Mouse (Mus musculus): ENCODE data around the gene Bcan. TPM values are rescaled to one million over a fixed set of nuclear protein-coding genes. Genes with fewer than 3 reads are reported as not detected.

Gene Bcan
- polyA plus RNA-seq, 1 experiment, result 0.23 TPM

- Histone ChIP-seq H3K4me1 (ENCODE audit: control insufficient read depth, insufficient read depth, low read length) (peaks cover 11% of the 10 kb centered on the region), H3K4me3 (ENCODE audit: control insufficient read depth, low read depth, low read length) (peak overlapping the region; percentile 74), H3K27ac (ENCODE audit: control insufficient read depth, insufficient read depth, low read depth, low read length) (no peak overlapping the region), H3K27me3 (ENCODE audit: control insufficient read depth, insufficient read depth, low read length) (no peaks in the 10 kb centered on the region), H3K36me3 (ENCODE audit: control insufficient read depth, insufficient read depth, low read length) (no peaks in the 10 kb centered on the region)
- TF ChIP-seq CTCF (IDR thresholded peaks at IDR 0.05; ENCODE audit: control insufficient read depth, insufficient read depth, insufficient replicate concordance, low read depth, low read length), result no peak
These were observed 28.4 kb downstream of the Bcan start for GRCm38 (mm10) chr3:87971489-87972202.

DNA sequence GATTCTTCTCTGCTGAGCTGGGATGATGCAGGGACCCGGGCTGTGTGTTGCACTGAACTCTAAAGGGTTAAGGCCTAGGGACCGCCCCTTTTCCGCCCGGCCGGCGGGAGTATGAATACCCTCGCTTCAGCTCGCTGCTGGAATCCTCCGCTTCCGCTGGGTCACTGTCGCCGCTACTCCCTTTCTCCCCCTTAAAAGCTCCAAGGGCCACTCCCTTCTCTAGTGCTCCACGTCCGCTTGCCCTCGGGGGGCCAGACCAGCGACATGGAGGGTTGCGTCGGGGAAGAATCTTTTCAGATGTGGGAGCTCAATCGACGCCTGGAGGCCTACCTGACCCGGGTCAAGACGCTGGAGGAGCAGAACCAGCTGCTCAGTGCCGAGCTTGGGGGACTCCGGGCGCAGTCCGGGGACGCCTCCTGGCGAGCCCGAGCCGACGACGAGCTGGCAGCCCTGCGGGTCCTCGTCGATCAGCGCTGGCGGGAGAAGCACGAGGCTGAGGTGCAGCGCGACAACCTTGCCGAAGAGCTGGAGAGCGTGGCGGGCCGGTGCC lies 29.0 kb downstream of the Bcan start, which contains the start of gene Nes:
Gene Nes (plus strand): TSS at position 140 of the 550 bp plus-strand sequence.
- Histone ChIP-seq H3K27me3 (ENCODE audit: control insufficient read depth, insufficient read depth, low read length) (no peaks in the 10 kb centered on the region), H3K4me3 (ENCODE audit: control insufficient read depth, low read depth, low read length) (peak within 1 kb of the TSS; percentile 74), H3K36me3 (ENCODE audit: control insufficient read depth, insufficient read depth, low read length) (no peaks in the 10 kb centered on the region), H3K4me1 (ENCODE audit: control insufficient read depth, insufficient read depth, low read length) (peaks cover 11% of the 10 kb centered on the region), H3K27ac (ENCODE audit: control insufficient read depth, insufficient read depth, low read depth, low read length) (no peak within 1 kb of the TSS)
- TF ChIP-seq CTCF (IDR thresholded peaks at IDR 0.05; ENCODE audit: control insufficient read depth, insufficient read depth, insufficient replicate concordance, low read depth, low read length), result no peak

GRCm38 (mm10) chr3:87970184-87970938 lies 29.7 kb downstream of the Bcan start:
- no peaks in the 10 kb centered on the region for H3K36me3 ChIP-seq (ENCODE audit: control insufficient read depth, insufficient read depth, low read length)
- H3K27me3 ChIP-seq (ENCODE audit: control insufficient read depth, insufficient read depth, low read length), result no peaks in the 10 kb centered on the region
- H3K4me1 ChIP-seq (ENCODE audit: control insufficient read depth, insufficient read depth, low read length), result peaks cover 11% of the 10 kb centered on the region
- TF ChIP-seq CTCF (IDR thresholded peaks at IDR 0.05; ENCODE audit: control insufficient read depth, insufficient read depth, insufficient replicate concordance, low read depth, low read length) (no peak), POLR2A (IDR thresholded peaks at IDR 0.05; ENCODE audit: control insufficient read depth, low read depth, low read length) (no peak)
- H3K4me3 ChIP-seq (ENCODE audit: control insufficient read depth, low read depth, low read length), result peak overlapping the region; percentile 74
- no peak overlapping the region for H3K27ac ChIP-seq (ENCODE audit: control insufficient read depth, insufficient read depth, low read depth, low read length)

DNA sequence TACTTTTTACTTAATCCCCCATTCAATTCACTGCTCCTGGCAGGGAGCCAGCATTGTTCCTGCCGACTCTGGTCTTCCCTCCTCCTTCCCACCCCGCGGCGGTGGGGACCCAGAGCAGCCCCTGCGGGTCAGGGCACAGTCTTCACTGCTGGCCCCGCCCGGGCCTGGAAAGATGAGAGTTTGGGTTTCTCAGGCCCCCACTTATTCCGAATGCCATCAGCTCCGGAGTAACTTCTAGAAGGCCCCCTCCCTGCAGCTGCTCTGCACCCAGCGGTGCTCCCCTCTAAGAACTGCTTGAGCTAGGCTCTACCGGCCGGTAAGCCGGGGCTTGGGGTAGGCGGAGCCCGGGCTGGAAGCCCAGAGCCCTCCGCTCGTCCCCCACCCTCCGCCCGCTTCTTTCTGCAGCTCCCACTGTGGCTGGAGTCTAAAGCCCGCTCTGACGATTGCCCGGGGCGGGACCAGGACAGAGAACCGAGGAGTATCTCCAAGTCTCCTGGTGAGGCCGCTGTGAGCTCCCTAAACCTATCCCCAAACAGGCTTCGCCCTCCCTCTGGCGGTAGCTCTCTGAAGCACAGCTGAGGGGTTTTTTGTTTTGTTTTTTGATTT lies 39.3 kb downstream of the Bcan start:
- no peak overlapping the region for H3K27ac ChIP-seq (ENCODE audit: control insufficient read depth, insufficient read depth, low read depth, low read length)
- H3K36me3 ChIP-seq (ENCODE audit: control insufficient read depth, insufficient read depth, low read length), result no peaks in the 10 kb centered on the region
- TF ChIP-seq CTCF (IDR thresholded peaks at IDR 0.05; ENCODE audit: control insufficient read depth, insufficient read depth, insufficient replicate concordance, low read depth, low read length) (peak; percentile 66; the same call in 1 of the 2 replicates), POLR2A (IDR thresholded peaks at IDR 0.05; ENCODE audit: control insufficient read depth, low read depth, low read length) (no peak)

GRCm38 (mm10) chr3:87960191-87960585 lies 39.8 kb downstream of the Bcan start:
- Histone ChIP-seq H3K4me1 (ENCODE audit: control insufficient read depth, insufficient read depth, low read length) (peaks cover 7% of the 10 kb centered on the region), H3K4me3 (ENCODE audit: control insufficient read depth, low read depth, low read length) (peak overlapping the region; percentile 64), H3K36me3 (ENCODE audit: control insufficient read depth, insufficient read depth, low read length) (no peaks in the 10 kb centered on the region), H3K27me3 (ENCODE audit: control insufficient read depth, insufficient read depth, low read length) (no peaks in the 10 kb centered on the region; the same call in 1 of the 2 replicates), H3K27ac (ENCODE audit: control insufficient read depth, insufficient read depth, low read depth, low read length) (no peak overlapping the region)
- TF ChIP-seq CTCF (IDR thresholded peaks at IDR 0.05; ENCODE audit: control insufficient read depth, insufficient read depth, insufficient replicate concordance, low read depth, low read length) (no peak), POLR2A (IDR thresholded peaks at IDR 0.05; ENCODE audit: control insufficient read depth, low read depth, low read length) (no peak)

More for the DNA sequence above, 39.3 kb downstream of the Bcan start:
- Histone ChIP-seq H3K4me1 (ENCODE audit: control insufficient read depth, insufficient read depth, low read length) (peaks cover 7% of the 10 kb centered on the region), H3K27me3 (ENCODE audit: control insufficient read depth, insufficient read depth, low read length) (no peaks in the 10 kb centered on the region; the same call in 1 of the 2 replicates), H3K4me3 (ENCODE audit: control insufficient read depth, low read depth, low read length) (peak overlapping the region; percentile 64)

GRCm38 (mm10) chr3:87959371-87959770 lies 40.7 kb downstream of the Bcan start:
- no peak overlapping the region for H3K4me3 ChIP-seq (ENCODE audit: control insufficient read depth, low read depth, low read length)
- H3K4me1 ChIP-seq (ENCODE audit: control insufficient read depth, insufficient read depth, low read length), result peaks cover 7% of the 10 kb centered on the region
- no peaks in the 10 kb centered on the region for H3K36me3 ChIP-seq (ENCODE audit: control insufficient read depth, insufficient read depth, low read length)
- H3K27me3 ChIP-seq (ENCODE audit: control insufficient read depth, insufficient read depth, low read length), result no peaks in the 10 kb centered on the region; the same call in 1 of the 2 replicates
- H3K27ac ChIP-seq (ENCODE audit: control insufficient read depth, insufficient read depth, low read depth, low read length), result no peak overlapping the region
- TF ChIP-seq POLR2A (IDR thresholded peaks at IDR 0.05; ENCODE audit: control insufficient read depth, low read depth, low read length), result no peak
- TF ChIP-seq CTCF (IDR thresholded peaks at IDR 0.05; ENCODE audit: control insufficient read depth, insufficient read depth, insufficient replicate concordance, low read depth, low read length), result no peak

DNA sequence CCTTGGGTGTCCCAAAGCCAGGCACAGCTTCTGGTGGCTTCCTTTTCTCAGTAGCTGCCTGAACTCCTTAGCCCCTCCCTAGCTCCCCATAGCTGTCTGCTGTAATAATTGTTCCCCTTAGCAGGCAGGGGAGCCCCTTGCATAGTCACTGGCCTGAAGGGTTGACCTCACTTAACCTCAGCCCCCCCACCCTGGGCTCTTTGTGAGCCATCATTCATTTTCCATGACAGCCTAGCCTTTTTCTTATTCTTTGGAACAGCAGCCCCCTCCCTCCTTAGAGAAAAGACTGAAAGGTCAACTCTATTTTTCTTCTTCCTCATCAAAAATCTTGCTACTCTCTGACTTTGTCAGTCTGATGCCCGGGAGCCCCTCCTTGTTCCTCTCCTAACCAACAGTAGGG lies 41.1 kb downstream of the Bcan start:
- TF ChIP-seq CTCF (IDR thresholded peaks at IDR 0.05; ENCODE audit: control insufficient read depth, insufficient read depth, insufficient replicate concordance, low read depth, low read length) (no peak), POLR2A (IDR thresholded peaks at IDR 0.05; ENCODE audit: control insufficient read depth, low read depth, low read length) (no peak)
- Histone ChIP-seq H3K36me3 (ENCODE audit: control insufficient read depth, insufficient read depth, low read length) (no peaks in the 10 kb centered on the region), H3K27me3 (ENCODE audit: control insufficient read depth, insufficient read depth, low read length) (no peaks in the 10 kb centered on the region; the same call in 1 of the 2 replicates), H3K4me1 (ENCODE audit: control insufficient read depth, insufficient read depth, low read length) (peaks cover 7% of the 10 kb centered on the region), H3K27ac (ENCODE audit: control insufficient read depth, insufficient read depth, low read depth, low read length) (no peak overlapping the region), H3K4me3 (ENCODE audit: control insufficient read depth, low read depth, low read length) (no peak overlapping the region)
